Comparison of ENCODE assay signal across 8 mouse cellular contexts in the genomic region with DNA sequence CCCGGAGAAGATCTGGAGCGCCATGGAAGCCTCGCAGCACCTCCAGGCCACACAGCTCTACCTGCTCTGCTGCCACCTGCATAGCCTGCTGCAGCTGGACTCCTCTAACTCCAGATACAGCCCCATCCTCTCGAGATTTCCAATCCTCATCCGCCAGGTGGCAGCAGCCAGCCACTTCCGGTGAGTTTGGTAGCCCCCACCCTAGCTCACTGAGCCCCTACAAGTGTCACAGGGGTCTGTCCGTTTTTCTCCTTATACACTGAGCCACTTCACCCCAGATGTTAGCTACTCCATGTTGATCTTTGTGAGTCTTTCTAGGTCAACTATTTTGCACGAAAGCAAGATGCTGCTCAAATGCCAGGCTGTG. TPM values are rescaled to one million over a fixed set of nuclear protein-coding genes. Genes with fewer than 3 reads are reported as not detected.
DNase-seq lines count a peak whose midpoint lies in the region; ATAC-seq and TF ChIP-seq lines count a peak whose summit lies in the region.
"Had no signal": no experiment of that assay in that cellular context is flagged by ENCODE, and none has a peak within 500 bp of the region (broad histone marks: within the 10 kb centered on the region; RNA-seq: fewer than 3 reads in every experiment).

No protein-coding gene starts in this region.

- H3K4me2 ChIP-seq in intestine, embryonic 14.5 days (ENCODE audit: low read length), result no peak overlapping the region
- no peak overlapping the region for H3K4me2 ChIP-seq in lung, embryonic 14.5 days
- peak overlapping the region; percentile 17; the same call in 1 of the 2 replicates for H3K4me2 ChIP-seq in stomach, embryonic 15.5 days

- H3K4me1 ChIP-seq in intestine, embryonic 14.5 days (replicated peaks; ENCODE audit: control insufficient read depth, insufficient read depth, low read length), result peaks cover 19% of the 10 kb centered on the region
- H3K4me1 ChIP-seq in lung, embryonic 14.5 days (ENCODE audit: insufficient read depth), result peaks cover 11% of the 10 kb centered on the region
- H3K4me1 ChIP-seq in stomach, embryonic 15.5 days, result peaks cover 17% of the 10 kb centered on the region

- DNase-seq in ovary, postnatal 36 days (ENCODE audit: low spot score), result peak; percentile 21
- no peak for DNase-seq in ovary, adult 18-20 months (ENCODE audit: low spot score)
- DNase-seq in cerebellum, postnatal 14 days, result peak; percentile 75 to 87
- DNase-seq in intestine, embryonic 14.5 days (ENCODE audit: low spot score), result peak; percentile 71
- DNase-seq in lung, embryonic 14.5 days, result peak; percentile 70
- DNase-seq in left cerebral cortex, adult 18-20 months (ENCODE audit: low spot score in 2 of 2), result no peak

- H3K9me3 ChIP-seq in intestine, embryonic 14.5 days (ENCODE audit: control insufficient read depth, low read length), result no peaks in the 10 kb centered on the region
- H3K9me3 ChIP-seq in lung, embryonic 14.5 days (ENCODE audit: low read depth, low read length), result no peaks in the 10 kb centered on the region
- no peaks in the 10 kb centered on the region for H3K9me3 ChIP-seq in stomach, embryonic 15.5 days

- no peaks in the 10 kb centered on the region for H3K27me3 ChIP-seq in intestine, embryonic 14.5 days (replicated peaks; ENCODE audit: control insufficient read depth, insufficient read depth, low read length)
- 0 out of 2 replicates have a peak, but pooled peaks cover 4% of the 10 kb centered on the region for H3K27me3 ChIP-seq in lung, embryonic 14.5 days (ENCODE audit: insufficient read depth, low read length)
- no peaks in the 10 kb centered on the region for H3K27me3 ChIP-seq in stomach, embryonic 15.5 days (replicated peaks)

- H3K4me3 ChIP-seq in intestine, embryonic 14.5 days (ENCODE audit: low read depth, low read length), result no peak overlapping the region
- no peak overlapping the region for H3K4me3 ChIP-seq in lung, embryonic 14.5 days (ENCODE audit: low read depth, low read length)
- H3K4me3 ChIP-seq in stomach, embryonic 15.5 days (replicated peaks), result no peak overlapping the region

- ATAC-seq in intestine, embryonic 14.5 days (replicated peaks; ENCODE audit: low FRiP score, low TSS enrichment, low read depth), result 0 out of 2 replicates have a peak, but pooled peaks have one; percentile 9
- ATAC-seq in lung, embryonic 14.5 days (ENCODE audit: insufficient read depth), result no peak
- ATAC-seq in stomach, embryonic 15.5 days (ENCODE audit: insufficient read depth, low FRiP score, low read depth), result no peak

- no peak overlapping the region for H3K27ac ChIP-seq in intestine, embryonic 14.5 days (ENCODE audit: low read depth)
- H3K27ac ChIP-seq in lung, embryonic 14.5 days (ENCODE audit: low read depth), result 0 out of 2 replicates have a peak overlapping the region, but pooled peaks have one; percentile 9
- H3K27ac ChIP-seq in stomach, embryonic 15.5 days, result peak overlapping the region; percentile 59
- H3K27ac ChIP-seq: macrophage had no signal

- peaks cover 49% of the 10 kb centered on the region for H3K36me3 ChIP-seq in intestine, embryonic 14.5 days (ENCODE audit: control insufficient read depth, insufficient read depth, low read length)
- H3K36me3 ChIP-seq in lung, embryonic 14.5 days (ENCODE audit: insufficient read depth), result peaks cover 55% of the 10 kb centered on the region
- H3K36me3 ChIP-seq in stomach, embryonic 15.5 days, result peaks cover 43% of the 10 kb centered on the region

- 45% methylated on average over 8 of the region's 8 CpGs for WGBS in intestine, embryonic 14.5 days
- 38% methylated on average over 8 of the region's 8 CpGs for WGBS in lung, embryonic 14.5 days
- 49% methylated on average over 8 of the region's 8 CpGs for WGBS in stomach, embryonic 15.5 days

- H3K9ac ChIP-seq in intestine, embryonic 14.5 days (ENCODE audit: low read length), result no peak overlapping the region
- no peak overlapping the region for H3K9ac ChIP-seq in lung, embryonic 14.5 days
- no peak overlapping the region for H3K9ac ChIP-seq in stomach, embryonic 15.5 days

- peak; percentile 63 for TF ChIP-seq CTCF in lung, embryonic 14.5 days (IDR thresholded peaks at IDR 0.05; ENCODE audit: low read depth)

RNA-seq across cellular contexts. Expression of gene Slc39a11, which starts 2.0 kb away (rescaled TPM):
- polyA plus RNA-seq in intestine, embryonic 14.5 days (2014; fragmentation: Nextera tagmentation; extraction: Ambion mirVana), result 24.0 and 24.4 TPM in 2 replicates
- 19.6 and 21.8 TPM in 2 replicates for polyA plus RNA-seq in lung, embryonic 14.5 days (2014; fragmentation: Nextera tagmentation; extraction: Ambion mirVana)
- polyA plus RNA-seq in stomach, embryonic 15.5 days (2015; fragmentation: Nextera tagmentation; extraction: Ambion mirVana), result 37.1 and 46.6 TPM in 2 replicates
- 10 to 100 TPM; 13.9 to 15.3 TPM for total RNA-seq in left cerebral cortex, adult 18-20 months (2021)

RNA-seq across cellular contexts. Expression of gene Cog1, which starts 2.9 kb away (rescaled TPM):
- polyA plus RNA-seq in intestine, embryonic 14.5 days (2014; fragmentation: Nextera tagmentation; extraction: Ambion mirVana), result 25.2 and 25.7 TPM in 2 replicates
- polyA plus RNA-seq in lung, embryonic 14.5 days (2014; fragmentation: Nextera tagmentation; extraction: Ambion mirVana), result 28.4 and 28.8 TPM in 2 replicates
- polyA plus RNA-seq in stomach, embryonic 15.5 days (2015; fragmentation: Nextera tagmentation; extraction: Ambion mirVana), result 23.1 and 25.3 TPM in 2 replicates
- total RNA-seq in left cerebral cortex, adult 18-20 months (2021), result 10 to 100 TPM; 47.3 to 51.8 TPM

RNA-seq across cellular contexts. Expression of gene Fam104a, which starts 32.1 kb away (rescaled TPM):
- polyA plus RNA-seq in intestine, embryonic 14.5 days (2014; fragmentation: Nextera tagmentation; extraction: Ambion mirVana), result 49.6 and 52.3 TPM in 2 replicates
- 46.6 and 52.0 TPM in 2 replicates for polyA plus RNA-seq in lung, embryonic 14.5 days (2014; fragmentation: Nextera tagmentation; extraction: Ambion mirVana)
- 43.8 and 49.8 TPM in 2 replicates for polyA plus RNA-seq in stomach, embryonic 15.5 days (2015; fragmentation: Nextera tagmentation; extraction: Ambion mirVana)
- 10 to 100 TPM; 31.8 to 33.9 TPM for total RNA-seq in left cerebral cortex, adult 18-20 months (2021)

RNA-seq across cellular contexts. Expression of gene D11Wsu47e, which starts 32.3 kb away (rescaled TPM):
- 22.9 and 23.9 TPM in 2 replicates for polyA plus RNA-seq in intestine, embryonic 14.5 days (2014; fragmentation: Nextera tagmentation; extraction: Ambion mirVana)
- polyA plus RNA-seq in lung, embryonic 14.5 days (2014; fragmentation: Nextera tagmentation; extraction: Ambion mirVana), result 20.9 and 22.9 TPM in 2 replicates
- 20.0 and 20.7 TPM in 2 replicates for polyA plus RNA-seq in stomach, embryonic 15.5 days (2015; fragmentation: Nextera tagmentation; extraction: Ambion mirVana)
- total RNA-seq in left cerebral cortex, adult 18-20 months (2021), result 10 to 100 TPM; 12.1 to 12.8 TPM

RNA-seq across cellular contexts. Expression of gene Sstr2, which starts 32.7 kb away (rescaled TPM):
- 0.30 and 0.47 TPM in 2 replicates for polyA plus RNA-seq in intestine, embryonic 14.5 days (2014; fragmentation: Nextera tagmentation; extraction: Ambion mirVana)
- polyA plus RNA-seq in lung, embryonic 14.5 days (2014; fragmentation: Nextera tagmentation; extraction: Ambion mirVana), result 1.4 and 2.0 TPM in 2 replicates
- 1.7 and 1.9 TPM in 2 replicates for polyA plus RNA-seq in stomach, embryonic 15.5 days (2015; fragmentation: Nextera tagmentation; extraction: Ambion mirVana)
- 10 to 100 TPM; 30.0 to 35.9 TPM for total RNA-seq in left cerebral cortex, adult 18-20 months (2021)
- polyA plus RNA-seq: macrophage had no signal

Comparison
In these comparisons a context has a peak if more than half of its experiments do, and no peak if none do; other contexts are left out.
1. DNase-seq: peak in ovary, postnatal 36 days (single experiment), cerebellum, postnatal 14 days (2 of 2), intestine, embryonic 14.5 days (single experiment) and lung, embryonic 14.5 days (single experiment); none in ovary, adult 18-20 months (single experiment) and left cerebral cortex, adult 18-20 months (0 of 2).